Mouse (Mus musculus) intestine, embryonic 16.5 days (tissue): ENCODE measurements around the gene Gm17402. TPM values are rescaled to one million over a fixed set of nuclear protein-coding genes. Genes with fewer than 3 reads are reported as not detected.

ENCODE experiments used
- ATAC-seq: fragments of 200-750 bp; cut with Nextera tagmentation; 2 replicates; pipeline ENCODE4 v1.8.0; 2017; ENCODE audit warnings: moderate TSS enrichment, moderate library complexity
- H3K27ac ChIP-seq: fragments of 300-500 bp; sonication (generic); 2 replicates; pipeline ENCODE4 v1.5.1; 2014; ENCODE audit warnings: mild to moderate bottlenecking, low read length
- H3K27me3 ChIP-seq: fragments of 300-500 bp; sonication (generic); replicated peaks from 2 replicates; pipeline ENCODE4 v1.6.1; 2014; ENCODE audit warnings: low read length, control low read depth, mixed read lengths; ENCODE audit not compliant: control insufficient read depth, insufficient read depth
- H3K36me3 ChIP-seq: fragments of 300-500 bp; sonication (generic); 2 replicates; pipeline ENCODE4 v1.6.1; 2014; ENCODE audit warnings: low read length, control low read depth; ENCODE audit not compliant: control insufficient read depth, insufficient read depth
- H3K4me1 ChIP-seq: fragments of 300-500 bp; sonication (generic); 2 replicates; pipeline ENCODE4 v1.6.1; 2014; ENCODE audit warnings: low read length, control low read depth, mixed read lengths; ENCODE audit not compliant: control insufficient read depth, insufficient read depth
- H3K4me2 ChIP-seq: fragments of 300-500 bp; sonication (generic); 2 replicates; pipeline ENCODE4 v1.6.1; 2014; ENCODE audit warnings: low read depth, low read length, control low read depth
- H3K4me3 ChIP-seq: fragments of 300-500 bp; sonication (generic); 2 replicates; pipeline ENCODE4 v1.5.1; 2014; ENCODE audit warnings: mild to moderate bottlenecking, low read length
- H3K9ac ChIP-seq: fragments of 300-500 bp; sonication (generic); 2 replicates; pipeline ENCODE4 v1.6.1; 2014; ENCODE audit warnings: low read depth, low read length
- H3K9me3 ChIP-seq: fragments of 300-500 bp; sonication (generic); 2 replicates; pipeline ENCODE4 v1.6.1; 2016; ENCODE audit warnings: low read length, control low read depth; ENCODE audit not compliant: control insufficient read depth
- WGBS: fragments of 180-500 bp; shearing (Covaris S2); extraction: QIAGEN DNeasy Blood & Tissue Kit; methylation state at CpG from one replicate; pipeline ENCODE4 v1.1.7; 2014; 5-methylcytosine and 5-hydroxymethylcytosine counted together
- polyA plus RNA-seq: library from polyadenylated mRNA; unstranded; fragments of >200 nt; fragmentation: Nextera tagmentation; extraction: Ambion mirVana; gene quantifications from 2 replicates; pipeline ENCODE4 v1.2.1, GENCODE M21; 2015

The Gm17402 gene
- polyA plus RNA-seq, 1 experiment from 2014 or later = not detected

DNA sequence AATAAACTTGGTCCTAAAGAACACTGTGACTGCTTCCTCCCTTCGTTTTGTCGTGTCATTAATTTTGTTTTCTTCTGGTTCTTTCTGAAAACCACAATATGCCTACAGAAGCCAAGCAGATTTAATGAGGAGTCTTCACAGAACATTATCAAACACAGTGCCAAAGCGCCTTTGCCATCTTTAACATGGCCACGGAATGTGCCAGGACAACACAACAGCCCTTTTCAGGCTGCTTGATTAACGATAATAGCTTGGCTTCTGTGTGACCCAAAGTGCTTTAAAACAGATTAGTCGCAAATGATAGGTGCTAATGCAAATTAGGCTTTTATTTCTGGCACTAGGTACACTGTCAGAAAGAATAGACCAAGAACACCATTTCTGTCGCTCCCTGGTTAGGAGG is 16.6 kb downstream of the Gm17402 start:
- Histone ChIP-seq H3K27ac (no peak overlapping the region), H3K4me2 (no peak overlapping the region), H3K4me3 (no peak overlapping the region), H3K9ac (no peak overlapping the region), H3K4me1 (no peaks in the 10 kb centered on the region), H3K36me3 (peaks cover 5% of the 10 kb centered on the region; the same call in 1 of the 2 replicates), H3K9me3 (0 out of 2 replicates have a peak, but pooled peaks cover 5% of the 10 kb centered on the region), H3K27me3 (no peaks in the 10 kb centered on the region)
- 83% methylated on average over 7 of the region's 7 CpGs for WGBS
- ATAC-seq = no peak

GRCm38 (mm10) chr3:67352763-67353149 is 22.2 kb downstream of the Gm17402 start:
- ATAC-seq = no peak
- Histone ChIP-seq H3K4me1 (no peaks in the 10 kb centered on the region), H3K9me3 (0 out of 2 replicates have a peak, but pooled peaks cover 5% of the 10 kb centered on the region), H3K4me3 (no peak overlapping the region), H3K4me2 (no peak overlapping the region), H3K36me3 (peaks cover 5% of the 10 kb centered on the region; the same call in 1 of the 2 replicates), H3K27me3 (no peaks in the 10 kb centered on the region), H3K27ac (no peak overlapping the region), H3K9ac (no peak overlapping the region)
- 87% methylated on average over 3 of the region's 3 CpGs for WGBS

DNA sequence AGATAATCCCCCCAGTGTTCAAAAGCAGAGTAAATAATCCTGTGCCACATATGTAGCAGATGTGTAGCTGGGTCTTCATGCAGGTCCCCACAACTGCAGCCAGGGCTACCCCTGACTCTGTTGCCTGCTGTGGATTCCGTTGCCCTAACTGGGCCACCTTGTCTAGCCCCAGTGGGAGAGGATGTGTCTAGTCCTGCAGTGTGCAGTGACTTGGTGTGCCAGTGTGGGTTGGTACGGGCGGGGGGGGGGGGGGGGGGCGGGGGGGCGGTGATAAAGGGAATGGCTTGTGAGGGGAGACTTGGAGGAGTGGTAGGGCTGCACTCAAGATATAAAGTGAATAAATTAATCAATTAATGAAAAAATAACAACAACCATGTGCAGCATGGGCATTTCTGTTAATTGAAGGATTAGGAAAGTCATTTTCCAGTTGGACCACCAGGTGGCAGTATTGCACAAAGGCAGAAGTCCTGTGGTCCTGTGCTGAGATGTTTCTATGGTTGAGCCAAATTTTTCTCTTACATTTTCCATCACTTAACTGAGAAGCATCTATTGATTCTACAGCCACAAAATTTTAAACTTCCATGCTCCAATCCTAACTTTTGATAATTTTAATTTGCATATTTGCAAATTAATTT is 22.7 kb downstream of the Gm17402 start:
- Histone ChIP-seq H3K9ac (no peak overlapping the region), H3K4me3 (no peak overlapping the region), H3K27me3 (no peaks in the 10 kb centered on the region), H3K4me2 (no peak overlapping the region), H3K9me3 (0 out of 2 replicates have a peak, but pooled peaks cover 2% of the 10 kb centered on the region), H3K4me1 (no peaks in the 10 kb centered on the region), H3K27ac (no peak overlapping the region), H3K36me3 (peaks cover 2% of the 10 kb centered on the region; the same call in 1 of the 2 replicates)
- 15% methylated on average over 2 of the region's 5 CpGs for WGBS
- ATAC-seq = 0 out of 2 replicates have a peak, but pooled peaks have one; percentile 42

DNA sequence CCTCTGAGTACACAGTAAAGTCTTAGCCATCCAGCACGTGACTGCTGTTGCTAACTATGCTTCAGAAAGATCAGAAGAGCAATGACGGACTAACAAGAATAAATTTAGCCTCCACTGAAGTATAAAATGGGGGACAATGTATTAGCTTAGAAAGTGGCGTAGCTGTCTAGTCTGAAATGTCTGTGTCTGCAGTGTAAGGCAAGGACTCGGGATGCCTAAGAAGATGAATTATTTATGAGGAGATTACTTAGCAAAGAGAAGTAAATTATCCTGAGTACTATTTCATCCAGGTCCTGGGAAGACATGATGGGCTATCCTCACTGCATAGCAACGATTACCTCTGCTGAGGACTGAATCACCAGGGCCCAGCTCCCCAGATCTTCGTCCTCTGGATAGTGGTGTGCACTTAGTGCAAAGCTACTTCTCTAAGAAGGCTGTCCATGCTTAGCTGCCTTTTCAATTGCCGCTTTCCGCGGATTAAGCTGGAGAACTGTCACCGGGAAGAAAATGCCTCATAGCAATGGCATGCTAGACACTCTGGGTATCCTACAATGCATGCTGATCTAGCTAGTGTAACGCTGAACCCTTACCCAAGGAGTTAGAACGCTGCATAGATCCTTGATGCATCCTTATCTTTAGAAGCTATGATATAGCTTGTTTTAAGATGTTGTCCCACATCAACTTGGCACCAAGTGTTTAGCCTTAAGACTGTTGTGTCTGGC is 23.4 kb downstream of the Gm17402 start:
- Histone ChIP-seq H3K9ac (no peak overlapping the region), H3K9me3 (no peaks in the 10 kb centered on the region), H3K27me3 (no peaks in the 10 kb centered on the region), H3K4me2 (no peak overlapping the region), H3K4me3 (no peak overlapping the region), H3K27ac (no peak overlapping the region), H3K36me3 (no peaks in the 10 kb centered on the region), H3K4me1 (no peaks in the 10 kb centered on the region)
- no peak for ATAC-seq
- WGBS = 78% methylated on average over 12 of the region's 12 CpGs

DNA sequence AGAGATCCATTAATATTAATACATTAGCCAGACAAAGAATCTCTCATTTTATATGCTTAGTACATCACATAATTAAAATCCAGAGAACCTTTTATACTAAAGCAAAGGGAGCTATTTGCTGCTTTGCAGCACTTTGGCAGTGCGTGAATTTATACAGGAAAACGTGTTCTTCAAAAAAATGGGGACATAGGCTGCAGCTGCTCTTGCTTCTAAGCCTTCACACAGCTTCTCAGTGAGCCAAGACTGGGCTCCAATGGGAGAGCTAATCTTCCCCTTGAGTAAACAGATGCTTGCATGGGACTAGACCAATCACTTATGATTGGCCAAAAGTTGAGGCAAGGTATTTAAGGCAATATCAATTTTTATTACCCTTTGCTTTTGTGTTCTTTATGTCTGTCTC is 28.3 kb downstream of the Gm17402 start:
- no peak overlapping the region for H3K4me2 ChIP-seq
- H3K4me1 ChIP-seq = no peaks in the 10 kb centered on the region
- 64% methylated on average over 2 of the region's 2 CpGs for WGBS
- no peaks in the 10 kb centered on the region for H3K27me3 ChIP-seq
- no peak overlapping the region for H3K27ac ChIP-seq
- no peak overlapping the region for H3K4me3 ChIP-seq
- ATAC-seq = no peak
- H3K36me3 ChIP-seq = no peaks in the 10 kb centered on the region
- H3K9me3 ChIP-seq = no peaks in the 10 kb centered on the region
- H3K9ac ChIP-seq = no peak overlapping the region

- Histone ChIP-seq H3K36me3 (no peaks in the 10 kb centered on the region), H3K4me3 (no peak overlapping the region), H3K27me3 (no peaks in the 10 kb centered on the region), H3K9ac (no peak overlapping the region), H3K9me3 (no peaks in the 10 kb centered on the region), H3K27ac (no peak overlapping the region), H3K4me1 (no peaks in the 10 kb centered on the region), H3K4me2 (no peak overlapping the region)
- no peak for ATAC-seq
- 13% methylated on average over 2 of the region's 2 CpGs for WGBS
Measured at GRCm38 (mm10) chr3:67344599-67344998, 30.4 kb downstream of the Gm17402 start.

GRCm38 (mm10) chr3:67343004-67343662 is 31.8 kb downstream of the Gm17402 start:
- H3K27me3 ChIP-seq = no peaks in the 10 kb centered on the region
- H3K27ac ChIP-seq = no peak overlapping the region
- H3K9ac ChIP-seq = no peak overlapping the region
- no peaks in the 10 kb centered on the region for H3K36me3 ChIP-seq
- no peaks in the 10 kb centered on the region for H3K4me1 ChIP-seq
- WGBS = 60% methylated on average over 5 of the region's 5 CpGs
- H3K9me3 ChIP-seq = no peaks in the 10 kb centered on the region
- no peak for ATAC-seq
- H3K4me2 ChIP-seq = no peak overlapping the region
- no peak overlapping the region for H3K4me3 ChIP-seq

DNA sequence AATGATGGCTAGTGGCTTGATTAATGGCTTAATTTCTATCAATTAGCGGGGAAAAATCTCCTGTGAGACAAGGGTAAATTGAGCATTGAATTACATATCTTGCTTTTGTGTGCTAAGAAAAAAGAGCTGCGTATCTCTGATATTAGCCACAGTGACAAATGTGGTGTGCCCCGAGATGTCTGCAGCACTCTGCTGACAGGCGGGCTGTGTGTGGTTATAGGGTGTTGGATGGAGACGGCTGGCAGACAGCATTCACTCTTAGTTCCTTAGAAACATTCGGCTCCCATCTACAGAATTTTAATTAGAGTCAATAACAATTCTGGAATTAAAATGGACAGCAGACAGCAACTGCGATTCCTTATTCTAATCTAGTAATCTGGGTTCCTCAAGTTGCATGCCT is 34.0 kb downstream of the Gm17402 start:
- no peak overlapping the region for H3K27ac ChIP-seq
- H3K9ac ChIP-seq = no peak overlapping the region
- H3K36me3 ChIP-seq = no peaks in the 10 kb centered on the region
- H3K9me3 ChIP-seq = no peaks in the 10 kb centered on the region
- WGBS = 75% methylated on average over 7 of the region's 7 CpGs
- no peaks in the 10 kb centered on the region for H3K4me1 ChIP-seq
- H3K27me3 ChIP-seq = no peaks in the 10 kb centered on the region
- no peak for ATAC-seq
- H3K4me3 ChIP-seq = no peak overlapping the region
- no peak overlapping the region for H3K4me2 ChIP-seq

DNA sequence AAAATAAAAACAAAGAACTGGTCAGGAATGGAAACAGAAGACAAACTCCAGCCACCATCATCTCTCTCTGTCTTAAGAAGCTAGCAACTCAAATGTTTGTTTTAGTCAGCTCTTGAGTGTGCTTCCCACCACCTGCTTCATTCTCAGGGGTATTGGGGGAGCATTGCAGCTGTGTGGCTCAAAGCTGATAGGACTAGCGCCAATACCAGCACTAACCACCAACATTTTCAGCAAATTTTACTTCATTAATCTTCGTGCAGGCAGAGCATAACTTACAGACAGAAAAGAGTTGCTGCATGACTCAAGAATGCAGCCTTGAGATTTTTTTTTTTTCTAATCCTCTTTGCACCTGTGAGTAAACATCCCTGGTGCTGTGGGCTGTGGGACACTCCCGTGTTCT is 35.4 kb downstream of the Gm17402 start:
- Histone ChIP-seq H3K4me3 (no peak overlapping the region), H3K9me3 (no peaks in the 10 kb centered on the region), H3K9ac (no peak overlapping the region), H3K27me3 (no peaks in the 10 kb centered on the region), H3K27ac (no peak overlapping the region), H3K36me3 (no peaks in the 10 kb centered on the region), H3K4me1 (no peaks in the 10 kb centered on the region), H3K4me2 (no peak overlapping the region)
- no peak for ATAC-seq
- 50% methylated on average over 3 of the region's 3 CpGs for WGBS
